Mouse (Mus musculus) heart, embryonic 13.5 days (tissue): ENCODE measurements at regions not wholly inside any gene's neighbourhood (a gene's known extent, or its start where the extent isn't known, plus 50 kb on each side); places are given as distances from the start of the nearest gene placed in this dataset.

Experiments used
- ATAC-seq: fragments of 200-750 bp; cut with Nextera tagmentation; 2 replicates; pipeline ENCODE4 v1.8.0; 2017; ENCODE audit warnings: moderate TSS enrichment; ENCODE audit not compliant: insufficient number of reproducible peaks, low FRiP score, low TSS enrichment; ENCODE audit errors: extremely low read depth
- H3K27ac ChIP-seq: fragments of 300-500 bp; sonication (generic); replicated peaks from 2 replicates; pipeline ENCODE4 v1.5.1; 2015; ENCODE audit warnings: moderate library complexity, mild to moderate bottlenecking, inconsistent platforms
- H3K27me3 ChIP-seq: fragments of 300-500 bp; sonication (generic); replicated peaks from 2 replicates; pipeline ENCODE4 v1.6.1; 2015; ENCODE audit warnings: mild to moderate bottlenecking, inconsistent platforms
- H3K36me3 ChIP-seq: fragments of 300-500 bp; sonication (generic); 2 replicates; pipeline ENCODE4 v1.6.1; 2015; ENCODE audit warnings: mild to moderate bottlenecking, inconsistent platforms
- H3K4me1 ChIP-seq: fragments of 300-500 bp; sonication (generic); 2 replicates; pipeline ENCODE4 v1.6.1; 2015; ENCODE audit warnings: inconsistent platforms
- H3K4me2 ChIP-seq: fragments of 300-500 bp; sonication (generic); 2 replicates; pipeline ENCODE4 v1.6.1; 2015; ENCODE audit warnings: inconsistent platforms, mild to moderate bottlenecking, moderate library complexity
- H3K4me3 ChIP-seq: fragments of 300-500 bp; sonication (generic); 2 replicates; pipeline ENCODE4 v1.5.1; 2015; ENCODE audit warnings: moderate library complexity, mild to moderate bottlenecking, inconsistent platforms
- H3K9ac ChIP-seq: fragments of 300-500 bp; sonication (generic); 2 replicates; pipeline ENCODE4 v1.6.1; 2015; ENCODE audit warnings: inconsistent platforms, mild to moderate bottlenecking, moderate library complexity
- H3K9me3 ChIP-seq: fragments of 300-500 bp; sonication (generic); 2 replicates; pipeline ENCODE4 v1.6.1; 2016; ENCODE audit warnings: inconsistent platforms
- WGBS: fragments of 180-500 bp; shearing (Covaris S2); methylation state at CpG from one replicate; pipeline ENCODE4 v1.1.7; 2015; ENCODE audit warnings: mixed read lengths; 5-methylcytosine and 5-hydroxymethylcytosine counted together

- Histone ChIP-seq H3K9ac (no peak overlapping the region), H3K4me1 (no peaks in the 10 kb centered on the region), H3K9me3 (no peaks in the 10 kb centered on the region), H3K36me3 (no peaks in the 10 kb centered on the region), H3K27ac (no peak overlapping the region), H3K4me3 (no peak overlapping the region), H3K4me2 (no peak overlapping the region), H3K27me3 (no peaks in the 10 kb centered on the region)
- no peak for ATAC-seq
- 67% methylated on average over 7 of the region's 7 CpGs for WGBS
Observed at GRCm38 (mm10) chr13:115671685-115672084, 569.9 kb upstream of the Itga1 start.

GRCm38 (mm10) chr13:115669516-115669915 is 567.8 kb upstream of the Itga1 start:
- Histone ChIP-seq H3K27me3 (no peaks in the 10 kb centered on the region), H3K4me2 (no peak overlapping the region), H3K27ac (no peak overlapping the region), H3K9me3 (no peaks in the 10 kb centered on the region), H3K4me1 (no peaks in the 10 kb centered on the region), H3K9ac (no peak overlapping the region), H3K4me3 (no peak overlapping the region), H3K36me3 (no peaks in the 10 kb centered on the region)
- no peak for ATAC-seq
- 40% methylated on average over 3 of the region's 3 CpGs for WGBS

- Histone ChIP-seq H3K4me2 (no peak overlapping the region), H3K4me1 (no peaks in the 10 kb centered on the region), H3K4me3 (no peak overlapping the region), H3K36me3 (no peaks in the 10 kb centered on the region), H3K27me3 (no peaks in the 10 kb centered on the region), H3K9ac (no peak overlapping the region), H3K27ac (no peak overlapping the region), H3K9me3 (no peaks in the 10 kb centered on the region)
- 72% methylated on average over 6 of the region's 6 CpGs for WGBS
- no peak for ATAC-seq
Observed at GRCm38 (mm10) chr13:115655134-115655533, 553.4 kb upstream of the Itga1 start.

- Histone ChIP-seq H3K36me3 (no peaks in the 10 kb centered on the region), H3K4me1 (no peaks in the 10 kb centered on the region), H3K4me2 (no peak overlapping the region), H3K9ac (no peak overlapping the region), H3K9me3 (no peaks in the 10 kb centered on the region), H3K27me3 (no peaks in the 10 kb centered on the region), H3K27ac (no peak overlapping the region), H3K4me3 (no peak overlapping the region)
- no peak for ATAC-seq
- WGBS, result 77% methylated on average over 2 of the region's 2 CpGs
Observed at GRCm38 (mm10) chr13:115652935-115653334, 551.2 kb upstream of the Itga1 start.

GRCm38 (mm10) chr13:115652352-115652751 is 550.6 kb upstream of the Itga1 start:
- Histone ChIP-seq H3K9me3 (no peaks in the 10 kb centered on the region), H3K27me3 (no peaks in the 10 kb centered on the region), H3K27ac (no peak overlapping the region), H3K36me3 (no peaks in the 10 kb centered on the region), H3K9ac (no peak overlapping the region), H3K4me1 (no peaks in the 10 kb centered on the region), H3K4me2 (no peak overlapping the region), H3K4me3 (no peak overlapping the region)
- WGBS, result 48% methylated on average over 1 of the region's 1 CpGs
- ATAC-seq, result no peak

- H3K36me3 ChIP-seq, result no peaks in the 10 kb centered on the region
- no peak overlapping the region for H3K9ac ChIP-seq
- H3K4me2 ChIP-seq, result no peak overlapping the region
- 73% methylated on average over 10 of the region's 10 CpGs for WGBS
- no peak overlapping the region for H3K4me3 ChIP-seq
- H3K4me1 ChIP-seq, result no peaks in the 10 kb centered on the region
- no peaks in the 10 kb centered on the region for H3K27me3 ChIP-seq
- no peak overlapping the region for H3K27ac ChIP-seq
- H3K9me3 ChIP-seq, result no peaks in the 10 kb centered on the region
- no peak for ATAC-seq
Observed at GRCm38 (mm10) chr13:115631410-115632105, 529.8 kb upstream of the Itga1 start.

GRCm38 (mm10) chr13:115630603-115631002 is 528.8 kb upstream of the Itga1 start:
- no peaks in the 10 kb centered on the region for H3K4me1 ChIP-seq
- no peak overlapping the region for H3K27ac ChIP-seq
- H3K36me3 ChIP-seq, result no peaks in the 10 kb centered on the region
- 67% methylated on average over 2 of the region's 2 CpGs for WGBS
- ATAC-seq, result no peak
- no peaks in the 10 kb centered on the region for H3K27me3 ChIP-seq
- no peaks in the 10 kb centered on the region for H3K9me3 ChIP-seq
- H3K9ac ChIP-seq, result no peak overlapping the region
- no peak overlapping the region for H3K4me2 ChIP-seq
- no peak overlapping the region for H3K4me3 ChIP-seq

GRCm38 (mm10) chr13:115613174-115613573 is 511.4 kb upstream of the Itga1 start:
- Histone ChIP-seq H3K4me1 (peaks cover 9% of the 10 kb centered on the region), H3K27me3 (no peaks in the 10 kb centered on the region), H3K4me2 (no peak overlapping the region), H3K9me3 (no peaks in the 10 kb centered on the region), H3K36me3 (no peaks in the 10 kb centered on the region), H3K9ac (no peak overlapping the region), H3K27ac (no peak overlapping the region), H3K4me3 (no peak overlapping the region)
- ATAC-seq, result no peak
- 76% methylated on average over 6 of the region's 6 CpGs for WGBS

- Histone ChIP-seq H3K9ac (no peak overlapping the region), H3K4me3 (no peak overlapping the region), H3K4me2 (no peak overlapping the region), H3K27ac (no peak overlapping the region), H3K36me3 (no peaks in the 10 kb centered on the region), H3K27me3 (no peaks in the 10 kb centered on the region), H3K4me1 (peaks cover 9% of the 10 kb centered on the region), H3K9me3 (0 out of 2 replicates have a peak, but pooled peaks cover 3% of the 10 kb centered on the region)
- no peak for ATAC-seq
- WGBS, result 74% methylated on average over 8 of the region's 8 CpGs
Observed at GRCm38 (mm10) chr13:115606441-115606840, 504.7 kb upstream of the Itga1 start.

GRCm38 (mm10) chr13:115595126-115595671 is 493.4 kb upstream of the Itga1 start:
- no peaks in the 10 kb centered on the region for H3K9me3 ChIP-seq
- no peak overlapping the region for H3K27ac ChIP-seq
- no peak overlapping the region for H3K4me2 ChIP-seq
- no peak overlapping the region for H3K9ac ChIP-seq
- 66% methylated on average over 5 of the region's 5 CpGs for WGBS
- no peaks in the 10 kb centered on the region for H3K27me3 ChIP-seq
- H3K4me3 ChIP-seq, result no peak overlapping the region
- H3K4me1 ChIP-seq, result no peaks in the 10 kb centered on the region
- ATAC-seq, result no peak
- H3K36me3 ChIP-seq, result no peaks in the 10 kb centered on the region

GRCm38 (mm10) chr13:115575967-115576366 is 474.2 kb upstream of the Itga1 start:
- no peak overlapping the region for H3K9ac ChIP-seq
- no peaks in the 10 kb centered on the region for H3K36me3 ChIP-seq
- no peak for ATAC-seq
- 69% methylated on average over 3 of the region's 3 CpGs for WGBS
- H3K4me1 ChIP-seq, result no peaks in the 10 kb centered on the region
- H3K27ac ChIP-seq, result no peak overlapping the region
- no peaks in the 10 kb centered on the region for H3K27me3 ChIP-seq
- H3K9me3 ChIP-seq, result no peaks in the 10 kb centered on the region
- H3K4me2 ChIP-seq, result no peak overlapping the region
- no peak overlapping the region for H3K4me3 ChIP-seq
